Mouse (Mus musculus): ENCODE measurements around the gene Cfap61.

DNA sequence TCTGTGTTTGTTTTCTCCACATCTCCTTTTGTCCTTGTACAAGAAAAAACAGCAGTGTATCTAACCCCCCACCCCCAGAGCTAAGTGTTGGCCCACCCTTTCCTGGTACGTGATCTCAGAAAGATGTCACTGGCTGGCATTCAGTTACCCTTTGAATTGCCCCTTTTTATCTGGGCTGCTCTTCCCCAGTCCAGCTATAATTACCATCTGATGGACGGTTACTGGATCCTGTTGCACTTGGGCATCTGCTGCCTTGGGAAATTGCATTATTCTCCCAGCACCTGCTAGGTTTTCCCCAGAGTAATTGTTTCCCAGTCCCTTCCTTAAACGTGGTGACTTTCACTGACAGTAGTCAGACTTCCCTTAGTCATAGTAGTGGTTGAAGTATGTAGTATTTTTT, 115.5 kb downstream of the Cfap61 start:
- TF ChIP-seq CTCF (IDR thresholded peaks at IDR 0.05; ENCODE audit: borderline replicate concordance, control insufficient read depth, extremely low read depth, insufficient read depth, low read length, poor library complexity) (no peak), POLR2A (IDR thresholded peaks at IDR 0.05; ENCODE audit: control insufficient read depth, extremely low read depth, insufficient read depth, low read length, poor library complexity) (no peak)
